Mouse (Mus musculus): ENCODE measurements around the gene Manf.

GRCm38 (mm10) chr9:106934998-106935397 lies 43.2 kb upstream of the Manf start:
- TF ChIP-seq CTCF (IDR thresholded peaks at IDR 0.05; ENCODE audit: extremely low read depth, insufficient read depth, low read length) = no peak
- TF ChIP-seq POLR2A (IDR thresholded peaks at IDR 0.05; ENCODE audit: extremely low read depth, insufficient read depth, low read length) = no peak

Data from cortical plate, adult 2 months (tissue).